Mouse (Mus musculus): ENCODE measurements around the gene Psd. TPM values are rescaled to one million over a fixed set of nuclear protein-coding genes. Genes with fewer than 3 reads are reported as not detected.

The Psd gene
- total RNA-seq, 1 experiment from 2014 or later = 0.76 TPM

GRCm38 (mm10) chr19:46286926-46287325 is 40.0 kb downstream of the Psd start:
- ATAC-seq (replicated peaks; ENCODE audit: insufficient number of reproducible peaks, low FRiP score, low TSS enrichment, poor library complexity, severe bottlenecking) = no peak

GRCm38 (mm10) chr19:46286047-46286446 is 40.9 kb downstream of the Psd start:
- ATAC-seq (replicated peaks; ENCODE audit: insufficient number of reproducible peaks, low FRiP score, low TSS enrichment, poor library complexity, severe bottlenecking) = no peak

- no peak for ATAC-seq (replicated peaks; ENCODE audit: insufficient number of reproducible peaks, low FRiP score, low TSS enrichment, poor library complexity, severe bottlenecking)
These were observed 41.3 kb downstream of the Psd start for GRCm38 (mm10) chr19:46285631-46286030.

GRCm38 (mm10) chr19:46284686-46285085 is 42.3 kb downstream of the Psd start:
- ATAC-seq (replicated peaks; ENCODE audit: insufficient number of reproducible peaks, low FRiP score, low TSS enrichment, poor library complexity, severe bottlenecking) = no peak

- ATAC-seq (replicated peaks; ENCODE audit: insufficient number of reproducible peaks, low FRiP score, low TSS enrichment, poor library complexity, severe bottlenecking) = no peak
These were observed 44.7 kb downstream of the Psd start for GRCm38 (mm10) chr19:46282081-46282849.

GRCm38 (mm10) chr19:46275307-46275706 is 51.6 kb downstream of the Psd start:
- no peak for ATAC-seq (replicated peaks; ENCODE audit: insufficient number of reproducible peaks, low FRiP score, low TSS enrichment, poor library complexity, severe bottlenecking)

- no peak for ATAC-seq (replicated peaks; ENCODE audit: insufficient number of reproducible peaks, low FRiP score, low TSS enrichment, poor library complexity, severe bottlenecking)
These were observed 62.2 kb downstream of the Psd start for GRCm38 (mm10) chr19:46264762-46265161.

Other genes with a start within 250 kb of the Psd start
- not detected in 3 replicates for gene Elovl3, start 195.3 kb downstream of the Psd start, total RNA-seq (2017)
- not detected in 3 replicates for gene Pitx3, start 178.8 kb downstream of the Psd start, total RNA-seq (2017)
- gene Gbf1, start 174.6 kb downstream of the Psd start, total RNA-seq (2017) = 41.0 to 56.7 TPM (median 55.5 TPM) in 3 replicates
- gene Nfkb2, start 22.8 kb downstream of the Psd start, total RNA-seq (2017) = 48.8 to 62.5 TPM (median 55.3 TPM) in 3 replicates
- 1.2 to 3.0 TPM (median 2.2 TPM) in 3 replicates for gene Fbxl15, start 1.0 kb upstream of the Psd start, total RNA-seq (2017)
- 43.0 to 58.3 TPM (median 56.0 TPM) in 3 replicates for gene Cuedc2, start 11.5 kb upstream of the Psd start, total RNA-seq (2017)
- 0.57 to 2.9 TPM (median 0.75 TPM) in 3 replicates for gene Mfsd13a, start 14.0 kb upstream of the Psd start, total RNA-seq (2017)
- 1.5 TPM in 2 of 3 replicates, not detected in the other for gene 2310034G01Rik, start 23.1 kb upstream of the Psd start, total RNA-seq (2017)
- gene Actr1a, start 68.6 kb upstream of the Psd start, total RNA-seq (2017) = 90.9 to 114 TPM (median 107 TPM) in 3 replicates
- 5.5 to 11.0 TPM (median 5.8 TPM) in 3 replicates for gene Sufu, start 69.7 kb upstream of the Psd start, total RNA-seq (2017)
- 35.4 to 50.0 TPM (median 39.9 TPM) in 3 replicates for gene Trim8, start 174.5 kb upstream of the Psd start, total RNA-seq (2017)
- 7.1 to 26.2 TPM (median 18.2 TPM) in 3 replicates for gene Arl3, start 246.0 kb upstream of the Psd start, total RNA-seq (2017)
- 8.9 to 11.1 TPM (median 10.2 TPM) in 3 replicates for gene Sfxn2, start 246.2 kb upstream of the Psd start, total RNA-seq (2017)